Mouse (Mus musculus): ENCODE results near the gene Vsig1.

GRCm38 (mm10) chrX:140933263-140933662 lies 25.9 kb downstream of the Vsig1 start:
- TF ChIP-seq POLR2A (IDR thresholded peaks at IDR 0.05; ENCODE audit: extremely low read depth, insufficient read depth, low read length) (no peak), CTCF (IDR thresholded peaks at IDR 0.05; ENCODE audit: low read depth, low read length) (no peak)

Measured in liver, adult 2 months (tissue).